Mouse (Mus musculus) limb, embryonic 13.5 days (tissue): Measurements from ENCODE around the gene Ubap2. TPM values are rescaled to one million over a fixed set of nuclear protein-coding genes. Genes with fewer than 3 reads are reported as not detected.

Experiments
- ATAC-seq: fragments of 200-750 bp; cut with Nextera tagmentation; 2 replicates; pipeline ENCODE4 v1.8.0; 2017; ENCODE audit warnings: low read depth, moderate number of reproducible peaks, moderate TSS enrichment; ENCODE audit not compliant: low FRiP score
- H3K27ac ChIP-seq: fragments of 300-500 bp; sonication (generic); 2 replicates; pipeline ENCODE4 v1.5.1; 2015; ENCODE audit warnings: inconsistent platforms, mild to moderate bottlenecking, moderate library complexity
- H3K27me3 ChIP-seq: fragments of 300-500 bp; sonication (generic); 2 replicates; pipeline ENCODE4 v1.6.1; 2015; ENCODE audit warnings: mild to moderate bottlenecking, inconsistent platforms
- H3K36me3 ChIP-seq: fragments of 300-500 bp; sonication (generic); 2 replicates; pipeline ENCODE4 v1.6.1; 2015; ENCODE audit warnings: inconsistent platforms, mild to moderate bottlenecking, moderate library complexity
- H3K4me1 ChIP-seq: fragments of 300-500 bp; sonication (generic); 2 replicates; pipeline ENCODE4 v1.6.1; 2015; ENCODE audit warnings: inconsistent platforms
- H3K4me2 ChIP-seq: fragments of 300-500 bp; sonication (generic); replicated peaks from 2 replicates; pipeline ENCODE4 v1.6.1; 2015; ENCODE audit warnings: inconsistent platforms, mild to moderate bottlenecking, moderate library complexity
- H3K4me3 ChIP-seq: fragments of 300-500 bp; sonication (generic); 2 replicates; pipeline ENCODE4 v1.5.1; 2015; ENCODE audit warnings: moderate library complexity, mild to moderate bottlenecking, inconsistent platforms
- H3K9ac ChIP-seq: fragments of 300-500 bp; sonication (generic); 2 replicates; pipeline ENCODE4 v1.6.1; 2015; ENCODE audit warnings: mild to moderate bottlenecking, inconsistent platforms
- H3K9me3 ChIP-seq: fragments of 300-500 bp; sonication (generic); 2 replicates; pipeline ENCODE4 v1.6.1; 2016; ENCODE audit warnings: inconsistent platforms
- WGBS: fragments of 180-500 bp; shearing (Covaris S2); methylation state at CpG from one replicate; pipeline ENCODE4 v1.1.7; 2015; 5-methylcytosine and 5-hydroxymethylcytosine counted together
- polyA plus RNA-seq: library from polyadenylated mRNA; unstranded; fragments of >200 nt; fragmentation: Nextera tagmentation; extraction: Ambion mirVana; gene quantifications from 2 replicates; pipeline ENCODE4 v1.2.1, GENCODE M21; 2015

The Ubap2 gene
- polyA plus RNA-seq, 1 experiment from 2014 or later, result 65.2 TPM

- ATAC-seq, result no peak; the same call in 1 of the 2 replicates
- Histone ChIP-seq H3K27ac (peak overlapping the region; percentile 69; the same call in 1 of the 2 replicates), H3K9ac (no peak overlapping the region), H3K4me1 (0 out of 2 replicates have a peak, but pooled peaks cover 6% of the 10 kb centered on the region), H3K27me3 (no peaks in the 10 kb centered on the region), H3K36me3 (peaks cover 88% of the 10 kb centered on the region), H3K9me3 (no peaks in the 10 kb centered on the region), H3K4me2 (no peak overlapping the region), H3K4me3 (no peak overlapping the region)
- 53% methylated on average over 14 of the region's 14 CpGs for WGBS
These were observed 82.1 kb downstream of the Ubap2 start for GRCm38 (mm10) chr4:41192544-41193512.

- no peak for ATAC-seq
- WGBS, result 89% methylated on average over 2 of the region's 2 CpGs
These were observed 85.1 kb downstream of the Ubap2 start for GRCm38 (mm10) chr4:41189809-41190208.

GRCm38 (mm10) chr4:41179825-41180725 is 94.9 kb downstream of the Ubap2 start:
- no peak for ATAC-seq
- Histone ChIP-seq H3K27ac (no peak overlapping the region), H3K36me3 (peaks cover 77% of the 10 kb centered on the region), H3K27me3 (no peaks in the 10 kb centered on the region), H3K4me3 (no peak overlapping the region), H3K9me3 (no peaks in the 10 kb centered on the region), H3K4me2 (no peak overlapping the region), H3K9ac (no peak overlapping the region), H3K4me1 (no peaks in the 10 kb centered on the region)
- WGBS, result 90% methylated on average over 15 of the region's 15 CpGs

More at GRCm38 (mm10) chr4:41189809-41190208, 85.1 kb downstream of the Ubap2 start:
- Histone ChIP-seq H3K4me1 (no peaks in the 10 kb centered on the region), H3K27me3 (no peaks in the 10 kb centered on the region), H3K4me3 (no peak overlapping the region), H3K9me3 (no peaks in the 10 kb centered on the region), H3K36me3 (peaks cover 78% of the 10 kb centered on the region), H3K9ac (no peak overlapping the region), H3K27ac (no peak overlapping the region), H3K4me2 (no peak overlapping the region)

- WGBS, result 86% methylated on average over 2 of the region's 2 CpGs
- Histone ChIP-seq H3K36me3 (peaks cover 44% of the 10 kb centered on the region), H3K9me3 (no peaks in the 10 kb centered on the region), H3K4me2 (no peak overlapping the region), H3K27ac (no peak overlapping the region), H3K9ac (no peak overlapping the region), H3K4me3 (no peak overlapping the region), H3K27me3 (no peaks in the 10 kb centered on the region), H3K4me1 (no peaks in the 10 kb centered on the region)
- no peak for ATAC-seq
These were observed 100.3 kb downstream of the Ubap2 start for GRCm38 (mm10) chr4:41174631-41175030.

GRCm38 (mm10) chr4:41170970-41171369 is 104.0 kb downstream of the Ubap2 start:
- H3K4me1 ChIP-seq, result no peaks in the 10 kb centered on the region
- no peaks in the 10 kb centered on the region for H3K27me3 ChIP-seq
- no peak overlapping the region for H3K9ac ChIP-seq
- ATAC-seq, result no peak
- no peak overlapping the region for H3K27ac ChIP-seq
- H3K4me3 ChIP-seq, result no peak overlapping the region
- peaks cover 30% of the 10 kb centered on the region for H3K36me3 ChIP-seq
- no peak overlapping the region for H3K4me2 ChIP-seq
- 86% methylated on average over 2 of the region's 2 CpGs for WGBS
- no peaks in the 10 kb centered on the region for H3K9me3 ChIP-seq

GRCm38 (mm10) chr4:41165693-41166475 is 109.1 kb downstream of the Ubap2 start:
- WGBS, result 75% methylated on average over 6 of the region's 6 CpGs
- Histone ChIP-seq H3K27me3 (no peaks in the 10 kb centered on the region), H3K4me2 (no peak overlapping the region), H3K4me3 (no peak overlapping the region), H3K4me1 (no peaks in the 10 kb centered on the region), H3K9me3 (no peaks in the 10 kb centered on the region), H3K36me3 (peaks cover 14% of the 10 kb centered on the region), H3K9ac (no peak overlapping the region), H3K27ac (peak overlapping the region; percentile 11; the same call in 1 of the 2 replicates)
- no peak for ATAC-seq

- Histone ChIP-seq H3K4me3 (no peak overlapping the region), H3K27ac (peak overlapping the region; percentile 15; the same call in 1 of the 2 replicates), H3K9ac (no peak overlapping the region), H3K36me3 (peaks cover 14% of the 10 kb centered on the region), H3K4me2 (no peak overlapping the region), H3K27me3 (no peaks in the 10 kb centered on the region), H3K4me1 (no peaks in the 10 kb centered on the region), H3K9me3 (no peaks in the 10 kb centered on the region)
- 33% methylated on average over 2 of the region's 2 CpGs for WGBS
- no peak for ATAC-seq
These were observed 110.0 kb downstream of the Ubap2 start for GRCm38 (mm10) chr4:41164974-41165373.

GRCm38 (mm10) chr4:41161232-41161631 is 113.7 kb downstream of the Ubap2 start:
- no peak overlapping the region for H3K27ac ChIP-seq
- 91% methylated on average over 3 of the region's 3 CpGs for WGBS
- H3K4me1 ChIP-seq, result peaks cover 4% of the 10 kb centered on the region; the same call in 1 of the 2 replicates
- no peak overlapping the region for H3K9ac ChIP-seq
- no peaks in the 10 kb centered on the region for H3K27me3 ChIP-seq
- H3K4me3 ChIP-seq, result no peak overlapping the region
- ATAC-seq, result no peak
- H3K36me3 ChIP-seq, result no peaks in the 10 kb centered on the region
- H3K4me2 ChIP-seq, result no peak overlapping the region
- no peaks in the 10 kb centered on the region for H3K9me3 ChIP-seq

- Histone ChIP-seq H3K9ac (no peak overlapping the region), H3K36me3 (no peaks in the 10 kb centered on the region), H3K4me1 (peaks cover 4% of the 10 kb centered on the region; the same call in 1 of the 2 replicates), H3K9me3 (no peaks in the 10 kb centered on the region), H3K27me3 (no peaks in the 10 kb centered on the region), H3K4me2 (no peak overlapping the region), H3K4me3 (no peak overlapping the region), H3K27ac (no peak overlapping the region)
- ATAC-seq, result no peak
- WGBS, result 88% methylated on average over 1 of the region's 1 CpGs
These were observed 116.7 kb downstream of the Ubap2 start for GRCm38 (mm10) chr4:41158251-41158650.

GRCm38 (mm10) chr4:41156961-41157360 is 118.0 kb downstream of the Ubap2 start:
- no peak for ATAC-seq
- H3K4me3 ChIP-seq, result no peak overlapping the region
- H3K9ac ChIP-seq, result no peak overlapping the region
- no peak overlapping the region for H3K4me2 ChIP-seq
- no peaks in the 10 kb centered on the region for H3K36me3 ChIP-seq
- H3K9me3 ChIP-seq, result no peaks in the 10 kb centered on the region
- H3K27me3 ChIP-seq, result no peaks in the 10 kb centered on the region
- 85% methylated on average over 9 of the region's 9 CpGs for WGBS
- no peak overlapping the region for H3K27ac ChIP-seq
- peaks cover 4% of the 10 kb centered on the region; the same call in 1 of the 2 replicates for H3K4me1 ChIP-seq

- Histone ChIP-seq H3K9ac (no peak overlapping the region), H3K4me1 (peaks cover 4% of the 10 kb centered on the region; the same call in 1 of the 2 replicates), H3K4me2 (no peak overlapping the region), H3K4me3 (no peak overlapping the region), H3K9me3 (no peaks in the 10 kb centered on the region), H3K36me3 (peaks cover 16% of the 10 kb centered on the region), H3K27me3 (no peaks in the 10 kb centered on the region), H3K27ac (no peak overlapping the region)
- no peak for ATAC-seq
- 90% methylated on average over 3 of the region's 3 CpGs for WGBS
These were observed 121.8 kb downstream of the Ubap2 start for GRCm38 (mm10) chr4:41153146-41153545.
